Mouse (Mus musculus) kidney, adult 2 months (tissue): Measurements from ENCODE around the gene Apold1. TPM values are rescaled to one million over a fixed set of nuclear protein-coding genes. Genes with fewer than 3 reads are reported as not detected.
A peak's percentile ranks its signal among the peaks of the same experiment; 100 is the strongest.

Source experiments
- DNase-seq: peaks from one replicate; pipeline ENCODE4 v3.0.0; 2021
- H3K27ac ChIP-seq: fragments of 200-500 bp; 2 replicates; pipeline ENCODE4 v1.5.1; 2012; ENCODE audit warnings: low read depth, low read length, control low read depth, inconsistent platforms; ENCODE audit not compliant: insufficient read depth
- H3K27me3 ChIP-seq: fragments of 200-500 bp; replicated peaks from 2 replicates; pipeline ENCODE4 v1.6.1; 2012; ENCODE audit warnings: mild to moderate bottlenecking, moderate library complexity, low read length, inconsistent platforms; ENCODE audit not compliant: control insufficient read depth, insufficient read depth
- H3K36me3 ChIP-seq: fragments of 200-500 bp; 2 replicates; pipeline ENCODE4 v1.6.1; 2012; ENCODE audit warnings: mild to moderate bottlenecking, moderate library complexity, low read length, inconsistent platforms; ENCODE audit not compliant: control insufficient read depth, insufficient read depth
- H3K4me1 ChIP-seq: fragments of 200-500 bp; 2 replicates; pipeline ENCODE4 v1.6.1; 2011; ENCODE audit warnings: low read length; ENCODE audit not compliant: control insufficient read depth, insufficient read depth
- H3K4me3 ChIP-seq: fragments of 200-500 bp; 2 replicates; pipeline ENCODE4 v1.5.1; 2011; ENCODE audit warnings: mild to moderate bottlenecking, low read depth, low read length, control low read depth; ENCODE audit not compliant: insufficient read depth
- CTCF ChIP-seq: fragments of 200-500 bp; conservative IDR thresholded peaks from 2 replicates; pipeline ENCODE4 v1.5.1; 2011; ENCODE audit warnings: low read depth, mild to moderate bottlenecking, control low read depth, low read length, moderate library complexity, mixed read lengths; ENCODE audit not compliant: insufficient read depth, insufficient read length
- POLR2A ChIP-seq: fragments of 200-500 bp; IDR thresholded peaks from one replicate; pipeline ENCODE4 v1.6.1; 2011; ENCODE audit warnings: low read depth, low read length, control low read depth
- WGBS: fragments of 180-500 bp; shearing (Covaris S2); methylation state at CpG from one replicate; pipeline ENCODE4 v1.1.7; 2018; 5-methylcytosine and 5-hydroxymethylcytosine counted together
- polyA plus RNA-seq: library from polyadenylated mRNA; depleted of rRNA; stranded (reverse); fragments of >200 nt; gene quantifications from 2 replicates; pipeline ENCODE4 v1.2.3, GENCODE M21; 2012

Gene Apold1
- polyA plus RNA-seq, 1 experiment = 0.72 TPM

DNA sequence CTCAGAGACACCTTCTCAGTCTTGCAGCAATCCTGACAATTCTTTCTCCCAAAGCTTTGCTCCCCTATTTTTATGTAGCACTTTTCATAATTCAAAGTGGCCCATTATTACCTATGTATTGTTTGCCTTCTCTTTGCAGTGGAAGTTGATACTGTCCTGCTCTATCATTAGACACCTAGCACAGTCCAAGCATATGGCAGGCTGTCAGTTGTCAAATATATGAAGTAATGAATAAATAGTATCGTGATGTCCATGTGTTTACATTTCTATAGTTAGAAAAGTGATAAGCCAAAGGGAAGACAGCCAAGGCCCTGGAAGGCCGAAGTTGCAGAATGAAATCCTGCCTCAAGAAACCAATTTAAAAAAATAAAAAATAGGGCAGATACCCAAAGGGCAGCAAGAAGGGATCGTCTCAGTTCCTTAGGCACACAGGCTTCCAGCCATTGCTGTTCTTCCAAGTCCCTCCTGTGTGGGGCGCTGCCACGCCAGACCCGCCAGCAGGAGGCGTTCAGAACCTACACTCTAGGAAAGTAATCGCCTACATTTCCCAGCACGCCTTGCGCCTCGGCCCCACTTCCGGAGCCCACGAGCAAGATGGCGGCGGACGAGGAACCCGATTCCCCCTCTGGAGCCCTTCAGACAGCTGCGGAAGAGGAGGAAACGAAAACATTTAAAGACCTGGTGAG lies 29.7 kb downstream of the Apold1 start, which contains the start of gene Ddx47:
TSS of gene Ddx47 (plus strand) at position 565 of the 686 bp plus-strand sequence.
- peak; percentile 97 for DNase-seq
- H3K4me1 ChIP-seq = peaks cover 5% of the 10 kb centered on the region; the same call in 1 of the 2 replicates
- WGBS = 5% methylated on average over 19 of the region's 19 CpGs
- TF ChIP-seq CTCF = peak; percentile 99
- no peak for TF ChIP-seq POLR2A
- H3K27me3 ChIP-seq = no peaks in the 10 kb centered on the region
- peaks cover 7% of the 10 kb centered on the region for H3K36me3 ChIP-seq
- peak within 1 kb of the TSS; percentile 40; the same call in 1 of the 2 replicates for H3K27ac ChIP-seq
- H3K4me3 ChIP-seq = peak within 1 kb of the TSS; percentile 88

DNA sequence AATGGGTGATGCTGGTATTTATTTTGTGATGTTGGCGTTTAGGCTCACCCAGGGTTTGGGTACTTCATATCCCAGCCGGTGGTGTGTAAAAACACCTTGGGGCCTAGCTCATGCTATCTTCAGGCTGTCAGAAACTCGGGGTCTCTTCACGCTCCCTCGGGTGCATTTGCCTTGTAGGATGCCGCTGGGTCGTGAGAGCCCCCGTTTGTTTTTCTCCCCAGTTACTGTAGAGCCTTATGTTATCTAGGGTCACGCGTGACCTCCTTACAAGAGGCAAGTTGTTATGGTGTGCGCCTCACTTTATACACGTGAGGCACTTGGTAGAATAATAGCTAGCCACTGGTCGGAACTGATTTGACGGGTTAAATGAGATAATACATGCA lies 30.2 kb downstream of the Apold1 start:
- no peak for TF ChIP-seq CTCF
- no peak for TF ChIP-seq POLR2A
- Histone ChIP-seq H3K36me3 (peaks cover 8% of the 10 kb centered on the region), H3K4me1 (peaks cover 5% of the 10 kb centered on the region; the same call in 1 of the 2 replicates), H3K27me3 (no peaks in the 10 kb centered on the region), H3K27ac (peak overlapping the region; percentile 40; the same call in 1 of the 2 replicates), H3K4me3 (peak overlapping the region; percentile 88)
- under 1% methylated on average over 14 of the region's 14 CpGs for WGBS
- DNase-seq = no peak

DNA sequence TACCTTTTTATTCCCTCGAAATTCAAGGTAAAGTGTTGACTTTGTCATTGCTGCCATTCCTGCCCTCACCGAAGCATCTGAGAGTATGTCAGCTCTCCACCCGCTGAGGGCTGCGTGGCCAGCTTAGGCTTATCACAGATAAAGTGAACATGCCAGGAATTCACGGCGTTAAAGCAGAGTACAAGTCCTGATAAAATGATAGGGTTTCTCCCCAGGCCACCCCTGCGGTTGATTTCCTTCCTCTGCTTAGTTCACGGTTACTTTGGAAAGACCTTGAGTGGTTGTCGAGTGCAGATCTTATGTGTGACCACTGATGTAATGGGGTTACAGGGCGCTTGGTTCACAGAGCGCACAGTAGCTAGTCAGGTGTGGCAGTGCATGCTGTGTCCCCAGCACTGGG lies 35.7 kb downstream of the Apold1 start:
- TF ChIP-seq CTCF (no peak), POLR2A (no peak)
- no peak for DNase-seq
- peaks cover 20% of the 10 kb centered on the region for H3K36me3 ChIP-seq
- H3K4me3 ChIP-seq = no peak overlapping the region
- WGBS = 83% methylated on average over 11 of the region's 11 CpGs
- no peak overlapping the region for H3K27ac ChIP-seq
- no peaks in the 10 kb centered on the region for H3K27me3 ChIP-seq
- peaks cover 3% of the 10 kb centered on the region; the same call in 1 of the 2 replicates for H3K4me1 ChIP-seq

DNA sequence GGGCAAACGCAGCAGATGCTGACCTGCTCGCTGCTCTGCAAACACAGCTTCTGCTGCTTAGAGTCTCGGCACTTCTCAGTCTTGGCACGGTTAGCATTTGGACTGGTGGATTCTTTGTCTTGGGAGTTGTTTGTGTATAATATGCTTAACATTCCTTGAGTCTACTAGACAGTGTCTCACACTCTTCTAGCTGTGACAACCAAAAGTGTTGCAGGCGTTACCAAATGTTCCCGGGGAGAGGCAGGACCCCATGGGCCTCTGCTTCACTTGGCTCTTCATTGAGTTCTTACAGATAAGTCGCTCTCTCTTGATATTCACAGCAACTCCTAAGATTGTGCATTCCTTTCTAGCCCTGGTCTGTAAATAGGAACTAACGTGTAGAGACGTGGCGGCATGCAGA lies 38.0 kb downstream of the Apold1 start:
- DNase-seq = no peak
- 89% methylated on average over 10 of the region's 10 CpGs for WGBS
- Histone ChIP-seq H3K4me1 (no peaks in the 10 kb centered on the region), H3K4me3 (no peak overlapping the region), H3K27me3 (no peaks in the 10 kb centered on the region), H3K36me3 (peaks cover 22% of the 10 kb centered on the region), H3K27ac (no peak overlapping the region)
- no peak for TF ChIP-seq CTCF
- TF ChIP-seq POLR2A = no peak

DNA sequence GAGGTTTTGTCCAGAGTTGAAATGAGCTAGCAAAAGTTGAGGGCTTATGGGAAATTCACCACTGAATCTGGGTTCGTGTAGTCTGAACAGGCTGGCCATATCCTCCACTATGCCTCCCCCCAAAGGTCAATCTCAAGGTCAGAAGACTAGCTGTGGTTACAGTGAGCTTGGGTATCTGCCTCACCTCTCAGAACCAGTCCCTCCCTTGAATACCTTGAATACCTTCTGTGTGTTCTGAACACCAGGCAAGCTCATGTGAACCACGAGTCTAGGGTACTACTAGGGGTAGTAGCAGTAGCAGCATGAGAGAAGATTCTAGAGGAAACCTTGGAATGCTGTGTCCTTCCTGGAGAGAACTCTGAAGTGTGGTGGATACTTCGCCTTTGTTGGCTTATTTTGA lies 40.1 kb downstream of the Apold1 start:
- H3K27me3 ChIP-seq = no peaks in the 10 kb centered on the region
- TF ChIP-seq POLR2A (no peak), CTCF (no peak)
- H3K4me1 ChIP-seq = peaks cover 3% of the 10 kb centered on the region
- DNase-seq = no peak
- no peak overlapping the region for H3K27ac ChIP-seq
- WGBS = 69% methylated on average over 3 of the region's 3 CpGs
- peaks cover 15% of the 10 kb centered on the region for H3K36me3 ChIP-seq
- H3K4me3 ChIP-seq = no peak overlapping the region

DNA sequence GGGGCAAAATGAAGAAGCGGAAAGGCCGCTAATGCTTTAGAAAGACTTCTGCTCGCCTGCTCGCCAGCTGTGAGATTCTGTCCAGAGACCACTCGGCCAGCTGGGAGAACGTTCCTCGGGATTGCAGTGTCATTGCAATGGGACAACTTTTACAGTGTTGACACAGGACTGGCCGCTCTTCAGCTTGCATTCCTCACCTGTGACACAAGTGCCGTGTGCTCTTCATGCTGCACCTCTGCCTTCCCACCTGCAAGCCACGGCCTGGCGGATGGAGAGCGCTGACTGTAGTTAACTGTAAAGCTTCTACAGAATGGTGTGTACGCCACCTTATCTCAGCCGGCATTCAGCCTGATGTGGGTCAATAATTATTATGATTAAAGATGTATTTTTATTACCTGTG lies 41.9 kb downstream of the Apold1 start:
- H3K4me3 ChIP-seq = no peak overlapping the region
- H3K36me3 ChIP-seq = peaks cover 12% of the 10 kb centered on the region
- no peak for DNase-seq
- no peaks in the 10 kb centered on the region for H3K27me3 ChIP-seq
- peaks cover 3% of the 10 kb centered on the region for H3K4me1 ChIP-seq
- WGBS = 91% methylated on average over 14 of the region's 14 CpGs
- no peak overlapping the region for H3K27ac ChIP-seq
- TF ChIP-seq POLR2A (no peak), CTCF (no peak)

DNA sequence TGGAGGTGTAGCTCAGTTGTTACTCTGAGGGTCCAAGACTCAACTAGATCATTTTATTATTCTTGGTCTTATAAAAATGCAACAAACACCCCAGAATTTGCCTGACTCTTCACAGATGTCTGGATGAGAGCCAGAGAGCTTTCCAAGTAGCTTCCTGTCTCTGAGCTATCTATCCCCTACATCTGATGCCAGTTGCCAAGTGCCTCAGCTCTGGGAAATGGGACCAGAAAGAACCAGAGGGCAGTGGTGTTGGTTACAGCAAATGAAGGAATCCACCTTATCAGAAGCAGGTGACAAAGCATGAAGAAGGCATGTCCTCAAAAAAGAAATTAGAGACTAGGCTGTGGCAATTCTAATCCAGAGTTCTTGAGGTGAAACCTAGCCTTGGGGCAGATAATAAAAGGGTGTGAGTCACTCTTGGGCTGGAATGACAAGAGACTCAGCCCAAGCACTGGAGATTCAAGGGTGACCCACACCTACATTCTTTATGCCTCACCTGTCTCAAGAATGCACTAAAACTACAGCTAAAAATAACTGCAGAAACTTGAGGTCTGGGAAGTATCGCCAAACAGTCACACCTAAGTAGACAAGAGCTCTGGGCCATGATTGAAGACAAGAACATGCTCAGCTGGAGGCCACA lies 43.4 kb downstream of the Apold1 start:
- Histone ChIP-seq H3K4me1 (peaks cover 3% of the 10 kb centered on the region), H3K27me3 (no peaks in the 10 kb centered on the region), H3K27ac (peak overlapping the region; percentile 29; the same call in 1 of the 2 replicates), H3K4me3 (no peak overlapping the region), H3K36me3 (peaks cover 10% of the 10 kb centered on the region)
- TF ChIP-seq POLR2A (no peak), CTCF (no peak)
- WGBS = 62% methylated on average over 1 of the region's 1 CpGs
- peak; percentile 19 for DNase-seq
